Mouse (Mus musculus) E14TG2a.4 (cell line): ENCODE data around the gene Celsr3.

Experiments used
- CTCF ChIP-seq: conservative IDR thresholded peaks from 2 replicates; pipeline ENCODE4 v1.5.1; 2014; ENCODE audit warnings: low read length
- NANOG ChIP-seq: IDR thresholded peaks from 2 replicates; pipeline ENCODE4 v1.6.1; 2014; ENCODE audit warnings: borderline replicate concordance, low read length, mixed read lengths
- POU5F1 ChIP-seq: IDR thresholded peaks from 2 replicates; pipeline ENCODE4 v1.6.1; 2014; ENCODE audit warnings: low read length, borderline replicate concordance

GRCm38 (mm10) chr9:108780959-108781358, 45.2 kb upstream of the Celsr3 start:
- TF ChIP-seq CTCF (no peak), NANOG (no peak), POU5F1 (no peak)
